Mouse (Mus musculus) intestine, embryonic 14.5 days (tissue): Measurements from ENCODE around the gene Klhdc1. TPM values are rescaled to one million over a fixed set of nuclear protein-coding genes. Genes with fewer than 3 reads are reported as not detected.

ENCODE experiments used
- ATAC-seq: fragments of 200-750 bp; cut with Nextera tagmentation; replicated peaks from 2 replicates; pipeline ENCODE4 v1.8.0; 2017; ENCODE audit warnings: low read depth, moderate number of reproducible peaks, moderate TSS enrichment, moderate library complexity; ENCODE audit not compliant: low FRiP score, low TSS enrichment
- DNase-seq: peaks from one replicate; pipeline ENCODE4 v3.0.0-alpha.2; 2018; ENCODE audit warnings: low spot score
- H3K27ac ChIP-seq: fragments of 300-500 bp; sonication (generic); 2 replicates; pipeline ENCODE4 v1.5.1; 2014; ENCODE audit warnings: low read depth, mild to moderate bottlenecking, control low read depth
- H3K27me3 ChIP-seq: fragments of 300-500 bp; sonication (generic); replicated peaks from 2 replicates; pipeline ENCODE4 v1.6.1; 2014; ENCODE audit warnings: low read length, control low read depth; ENCODE audit not compliant: control insufficient read depth, insufficient read depth
- H3K36me3 ChIP-seq: fragments of 300-500 bp; sonication (generic); 2 replicates; pipeline ENCODE4 v1.6.1; 2014; ENCODE audit warnings: low read length, control low read depth; ENCODE audit not compliant: control insufficient read depth, insufficient read depth
- H3K4me1 ChIP-seq: fragments of 300-500 bp; sonication (generic); replicated peaks from 2 replicates; pipeline ENCODE4 v1.6.1; 2014; ENCODE audit warnings: low read length, control low read depth, mixed read lengths; ENCODE audit not compliant: control insufficient read depth, insufficient read depth
- H3K4me2 ChIP-seq: fragments of 300-500 bp; sonication (generic); 2 replicates; pipeline ENCODE4 v1.6.1; 2014; ENCODE audit warnings: low read length
- H3K4me3 ChIP-seq: fragments of 300-500 bp; sonication (generic); 2 replicates; pipeline ENCODE4 v1.5.1; 2014; ENCODE audit warnings: low read depth, low read length, control low read depth, mixed read lengths
- H3K9ac ChIP-seq: fragments of 300-500 bp; sonication (generic); 2 replicates; pipeline ENCODE4 v1.6.1; 2014; ENCODE audit warnings: mild to moderate bottlenecking, low read length
- H3K9me3 ChIP-seq: fragments of 300-500 bp; sonication (generic); 2 replicates; pipeline ENCODE4 v1.6.1; 2016; ENCODE audit warnings: low read length, control low read depth; ENCODE audit not compliant: control insufficient read depth
- WGBS: fragments of 180-500 bp; shearing (Covaris S2); extraction: QIAGEN DNeasy Blood & Tissue Kit; methylation state at CpG from one replicate; pipeline ENCODE4 v1.1.7; 2014; 5-methylcytosine and 5-hydroxymethylcytosine counted together
- polyA plus RNA-seq: library from polyadenylated mRNA; unstranded; fragments of >200 nt; fragmentation: Nextera tagmentation; extraction: Ambion mirVana; gene quantifications from 2 replicates; pipeline ENCODE4 v1.2.1, GENCODE M21; 2014

Klhdc1 gene
- polyA plus RNA-seq, 1 experiment from 2014 or later: 7.3 TPM

GRCm38 (mm10) chr12:69249766-69250165 is 8.8 kb downstream of the Klhdc1 start:
- no peak overlapping the region for H3K4me2 ChIP-seq
- no peaks in the 10 kb centered on the region for H3K27me3 ChIP-seq
- WGBS: 86% methylated on average over 4 of the region's 4 CpGs
- no peak for DNase-seq
- no peak overlapping the region for H3K4me3 ChIP-seq
- no peaks in the 10 kb centered on the region for H3K36me3 ChIP-seq
- ATAC-seq: no peak
- no peaks in the 10 kb centered on the region for H3K9me3 ChIP-seq
- no peak overlapping the region for H3K9ac ChIP-seq
- no peaks in the 10 kb centered on the region for H3K4me1 ChIP-seq
- no peak overlapping the region for H3K27ac ChIP-seq

GRCm38 (mm10) chr12:69250756-69251155 is 9.8 kb downstream of the Klhdc1 start:
- DNase-seq (no peak), ATAC-seq (no peak)
- Histone ChIP-seq H3K4me3 (no peak overlapping the region), H3K27ac (no peak overlapping the region), H3K4me2 (no peak overlapping the region), H3K4me1 (no peaks in the 10 kb centered on the region), H3K9me3 (no peaks in the 10 kb centered on the region), H3K36me3 (no peaks in the 10 kb centered on the region), H3K27me3 (no peaks in the 10 kb centered on the region), H3K9ac (no peak overlapping the region)
- 73% methylated on average over 8 of the region's 8 CpGs for WGBS

- ATAC-seq: no peak
- H3K4me3 ChIP-seq: no peak overlapping the region
- H3K4me2 ChIP-seq: no peak overlapping the region
- H3K9me3 ChIP-seq: no peaks in the 10 kb centered on the region
- no peak overlapping the region for H3K27ac ChIP-seq
- no peak overlapping the region for H3K9ac ChIP-seq
- no peaks in the 10 kb centered on the region for H3K36me3 ChIP-seq
- 90% methylated on average over 1 of the region's 1 CpGs for WGBS
- no peaks in the 10 kb centered on the region for H3K4me1 ChIP-seq
- no peak for DNase-seq
- H3K27me3 ChIP-seq: no peaks in the 10 kb centered on the region
These were observed 12.8 kb downstream of the Klhdc1 start for GRCm38 (mm10) chr12:69253806-69254205.

- Histone ChIP-seq H3K36me3 (no peaks in the 10 kb centered on the region), H3K9ac (no peak overlapping the region), H3K4me1 (no peaks in the 10 kb centered on the region), H3K4me3 (no peak overlapping the region), H3K27ac (no peak overlapping the region), H3K9me3 (no peaks in the 10 kb centered on the region), H3K4me2 (no peak overlapping the region), H3K27me3 (no peaks in the 10 kb centered on the region)
- ATAC-seq (no peak), DNase-seq (no peak)
- WGBS: 80% methylated on average over 11 of the region's 11 CpGs
These were observed 16.9 kb downstream of the Klhdc1 start for GRCm38 (mm10) chr12:69257836-69258235.

GRCm38 (mm10) chr12:69262251-69262650 is 21.3 kb downstream of the Klhdc1 start:
- Histone ChIP-seq H3K9me3 (no peaks in the 10 kb centered on the region), H3K9ac (no peak overlapping the region), H3K27me3 (no peaks in the 10 kb centered on the region), H3K4me2 (no peak overlapping the region), H3K27ac (no peak overlapping the region), H3K4me3 (no peak overlapping the region), H3K4me1 (no peaks in the 10 kb centered on the region), H3K36me3 (no peaks in the 10 kb centered on the region)
- 93% methylated on average over 5 of the region's 5 CpGs for WGBS
- DNase-seq: no peak
- no peak for ATAC-seq

- Histone ChIP-seq H3K4me1 (no peaks in the 10 kb centered on the region), H3K27ac (no peak overlapping the region), H3K27me3 (no peaks in the 10 kb centered on the region), H3K9me3 (no peaks in the 10 kb centered on the region), H3K4me3 (no peak overlapping the region), H3K4me2 (no peak overlapping the region), H3K9ac (no peak overlapping the region), H3K36me3 (no peaks in the 10 kb centered on the region)
- WGBS: 78% methylated on average over 3 of the region's 3 CpGs
- ATAC-seq (no peak), DNase-seq (no peak)
These were observed 24.1 kb downstream of the Klhdc1 start for GRCm38 (mm10) chr12:69265031-69265430.

GRCm38 (mm10) chr12:69267956-69268632 is 27.1 kb downstream of the Klhdc1 start:
- no peaks in the 10 kb centered on the region for H3K9me3 ChIP-seq
- no peak for ATAC-seq
- DNase-seq: no peak
- no peak overlapping the region for H3K4me2 ChIP-seq
- no peak overlapping the region for H3K4me3 ChIP-seq
- no peaks in the 10 kb centered on the region for H3K4me1 ChIP-seq
- H3K27ac ChIP-seq: no peak overlapping the region
- H3K9ac ChIP-seq: no peak overlapping the region
- WGBS: 75% methylated on average over 11 of the region's 11 CpGs
- no peaks in the 10 kb centered on the region for H3K36me3 ChIP-seq
- no peaks in the 10 kb centered on the region for H3K27me3 ChIP-seq

GRCm38 (mm10) chr12:69268956-69269355 is 28.0 kb downstream of the Klhdc1 start:
- Histone ChIP-seq H3K36me3 (no peaks in the 10 kb centered on the region), H3K9me3 (no peaks in the 10 kb centered on the region), H3K4me3 (no peak overlapping the region), H3K27ac (no peak overlapping the region), H3K4me2 (no peak overlapping the region), H3K27me3 (no peaks in the 10 kb centered on the region), H3K4me1 (no peaks in the 10 kb centered on the region), H3K9ac (no peak overlapping the region)
- WGBS: 88% methylated on average over 2 of the region's 2 CpGs
- no peak for ATAC-seq
- DNase-seq: no peak

- H3K9ac ChIP-seq: no peak overlapping the region
- no peak overlapping the region for H3K27ac ChIP-seq
- no peaks in the 10 kb centered on the region for H3K27me3 ChIP-seq
- H3K4me2 ChIP-seq: no peak overlapping the region
- WGBS: 45% methylated on average over 1 of the region's 1 CpGs
- ATAC-seq (no peak), DNase-seq (no peak)
- no peaks in the 10 kb centered on the region for H3K9me3 ChIP-seq
- H3K4me1 ChIP-seq: no peaks in the 10 kb centered on the region
- H3K36me3 ChIP-seq: no peaks in the 10 kb centered on the region
- no peak overlapping the region for H3K4me3 ChIP-seq
These were observed 39.0 kb downstream of the Klhdc1 start for GRCm38 (mm10) chr12:69279931-69280469.
